Mouse (Mus musculus): ENCODE measurements at regions not wholly inside any gene's neighbourhood (a gene's known extent, or its start where the extent isn't known, plus 50 kb on each side); places are given as distances from the start of the nearest gene placed in this dataset. TPM values are rescaled to one million over a fixed set of nuclear protein-coding genes. Genes with fewer than 3 reads are reported as not detected.

Small RNAs in the stretch of these regions (microRNA-seq; reads per million reads assigned to microRNA genes)
- gene Gm25248, result not detected

Measured in left cerebral cortex, postnatal 4 days (tissue).